Mouse (Mus musculus) cortical plate, adult 2 months (tissue): ENCODE measurements around the gene Gm13277.
A peak's percentile ranks its signal among the peaks of the same experiment; 100 is the strongest.

ENCODE experiments used
- CTCF ChIP-seq: fragments of 200-500 bp; IDR thresholded peaks from 2 replicates; pipeline ENCODE4 v1.5.1; 2011; ENCODE audit warnings: mild to moderate bottlenecking, control low read depth, low read length; ENCODE audit not compliant: insufficient read depth; ENCODE audit errors: extremely low read depth
- POLR2A ChIP-seq: fragments of 200-500 bp; IDR thresholded peaks from 2 replicates; pipeline ENCODE4 v1.6.1; 2011; ENCODE audit warnings: mild to moderate bottlenecking, low read length, control low read depth; ENCODE audit not compliant: insufficient read depth; ENCODE audit errors: extremely low read depth

GRCm38 (mm10) chr4:88757628-88758031 lies 30.8 kb upstream of the Gm13277 start:
- TF ChIP-seq CTCF, result peak; percentile 67
- TF ChIP-seq POLR2A, result peak; percentile 16; the same call in 1 of the 2 replicates
